Mouse (Mus musculus) liver, adult 2 months (tissue): ENCODE measurements at regions not wholly inside any gene's neighbourhood (a gene's known extent, or its start where the extent isn't known, plus 50 kb on each side); places are given as distances from the start of the nearest gene placed in this dataset.

Source experiments
- CTCF ChIP-seq: fragments of 200-500 bp; IDR thresholded peaks from 2 replicates; pipeline ENCODE4 v1.5.1; 2011; ENCODE audit warnings: low read depth, low read length, control low read depth
- POLR2A ChIP-seq: fragments of 200-500 bp; IDR thresholded peaks from 2 replicates; pipeline ENCODE4 v1.6.1; 2011; ENCODE audit warnings: low read length, control low read depth; ENCODE audit not compliant: insufficient read depth; ENCODE audit errors: extremely low read depth

DNA sequence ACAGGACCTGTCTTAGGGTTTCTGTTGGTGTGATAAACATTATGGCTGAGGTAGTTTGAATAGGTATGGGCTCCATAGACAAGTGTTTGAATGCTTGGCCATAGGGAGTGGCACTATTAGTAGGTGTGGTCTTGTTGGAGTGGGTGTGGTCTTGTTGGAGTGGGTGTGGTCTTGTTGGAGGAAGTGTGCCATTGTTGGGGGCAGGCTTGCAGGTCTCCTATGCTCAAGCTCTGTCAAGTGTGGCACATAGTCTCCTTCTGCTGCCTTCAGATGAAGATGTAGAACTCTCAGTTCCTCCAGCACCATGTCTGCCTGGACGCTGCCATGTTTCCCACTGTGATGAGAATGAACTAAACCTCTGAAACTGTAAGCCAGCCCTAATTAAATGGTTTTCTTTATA lies 59.9 kb downstream of the Gm11983 start:
- TF ChIP-seq CTCF (no peak), POLR2A (no peak)
